Mouse (Mus musculus) heart, embryonic 11.5 days (tissue): Measurements from ENCODE around the gene Zdhhc12. TPM values are rescaled to one million over a fixed set of nuclear protein-coding genes. Genes with fewer than 3 reads are reported as not detected.

Source experiments
- polyA plus RNA-seq: library from polyadenylated mRNA; unstranded; fragments of >200 nt; fragmentation: Nextera tagmentation; extraction: Ambion mirVana; gene quantifications from 2 replicates; pipeline ENCODE4 v1.2.1, GENCODE M21; 2014

Gene Zdhhc12
- polyA plus RNA-seq, 1 experiment from 2014 or later = 59.1 TPM

Other genes with a start within 250 kb of the Zdhhc12 start
- 17.9 and 18.4 TPM in 2 replicates for gene Cercam, start 224.5 kb downstream of the Zdhhc12 start, polyA plus RNA-seq
- gene Odf2, start 204.4 kb downstream of the Zdhhc12 start, polyA plus RNA-seq = 56.3 and 62.0 TPM in 2 replicates
- 34.3 and 39.0 TPM in 2 replicates for gene Gle1, start 158.2 kb downstream of the Zdhhc12 start, polyA plus RNA-seq
- gene Sptan1, start 128.1 kb downstream of the Zdhhc12 start, polyA plus RNA-seq = 154 and 157 TPM in 2 replicates
- gene Wdr34, start 44.8 kb downstream of the Zdhhc12 start, polyA plus RNA-seq = 17.5 and 17.6 TPM in 2 replicates
- 291 and 322 TPM in 2 replicates for gene Set, start 36.3 kb downstream of the Zdhhc12 start, polyA plus RNA-seq
- 11.0 and 11.2 TPM in 2 replicates for gene Pkn3, start 16.0 kb downstream of the Zdhhc12 start, polyA plus RNA-seq
- gene Zer1, start 30.9 kb upstream of the Zdhhc12 start, polyA plus RNA-seq = 5.4 and 7.1 TPM in 2 replicates
- gene Tbc1d13, start 40.1 kb upstream of the Zdhhc12 start, polyA plus RNA-seq = 8.2 and 9.1 TPM in 2 replicates
- 30.0 and 33.4 TPM in 2 replicates for gene Endog, start 77.8 kb upstream of the Zdhhc12 start, polyA plus RNA-seq
- gene Spout1, start 84.8 kb upstream of the Zdhhc12 start, polyA plus RNA-seq = 41.2 and 43.4 TPM in 2 replicates
- gene Kyat1, start 112.2 kb upstream of the Zdhhc12 start, polyA plus RNA-seq = 13.6 and 15.5 TPM in 2 replicates
- gene Lrrc8a, start 144.1 kb upstream of the Zdhhc12 start, polyA plus RNA-seq = 38.1 and 46.9 TPM in 2 replicates
- 0.49 TPM in 1 of 2 replicates, not detected in the other for gene Gm28035, start 146.9 kb upstream of the Zdhhc12 start, polyA plus RNA-seq
- gene Phyhd1, start 172.6 kb upstream of the Zdhhc12 start, polyA plus RNA-seq = 4.7 and 7.4 TPM in 2 replicates
- not detected in 2 replicates for gene Gm28038, start 187.4 kb upstream of the Zdhhc12 start, polyA plus RNA-seq
- 26.6 and 27.7 TPM in 2 replicates for gene Dolk, start 192.7 kb upstream of the Zdhhc12 start, polyA plus RNA-seq
- 34.2 and 37.4 TPM in 2 replicates for gene Nup188, start 192.7 kb upstream of the Zdhhc12 start, polyA plus RNA-seq